Mouse (Mus musculus) cerebellum, postnatal 4 days (tissue): ENCODE data around the gene Gm20517.

Source experiments
- DNase-seq, 2 experiments: peaks; one replicate each; pipeline ENCODE4 v3.0.0; 2022; ENCODE audit warnings: low spot score in 2 of 2, mixed read lengths in 1 of 2

Gm20517 gene

DNA sequence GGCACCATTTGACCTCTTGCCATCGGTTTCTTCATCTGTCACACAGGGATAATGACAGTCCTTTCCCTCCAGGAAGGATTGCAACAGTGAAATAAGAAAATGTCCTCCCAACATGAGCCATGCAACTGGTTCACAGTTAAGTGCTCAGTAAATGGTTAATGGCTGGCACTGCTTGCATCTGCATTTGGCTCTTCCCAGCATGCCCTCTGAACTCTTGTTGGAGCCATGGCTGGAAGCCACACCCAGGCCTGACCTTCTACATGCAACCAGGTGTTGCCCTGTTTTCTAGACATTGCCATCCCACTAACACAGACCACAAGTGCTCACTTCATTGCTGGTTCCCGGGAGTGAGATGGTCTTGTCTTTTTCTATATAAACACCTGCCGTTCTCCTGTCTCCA is 96.6 kb downstream of the Gm20517 start:
- no peak for DNase-seq

GRCm38 (mm10) chr17:47708972-47709371 is 97.6 kb downstream of the Gm20517 start:
- no peak for DNase-seq

DNA sequence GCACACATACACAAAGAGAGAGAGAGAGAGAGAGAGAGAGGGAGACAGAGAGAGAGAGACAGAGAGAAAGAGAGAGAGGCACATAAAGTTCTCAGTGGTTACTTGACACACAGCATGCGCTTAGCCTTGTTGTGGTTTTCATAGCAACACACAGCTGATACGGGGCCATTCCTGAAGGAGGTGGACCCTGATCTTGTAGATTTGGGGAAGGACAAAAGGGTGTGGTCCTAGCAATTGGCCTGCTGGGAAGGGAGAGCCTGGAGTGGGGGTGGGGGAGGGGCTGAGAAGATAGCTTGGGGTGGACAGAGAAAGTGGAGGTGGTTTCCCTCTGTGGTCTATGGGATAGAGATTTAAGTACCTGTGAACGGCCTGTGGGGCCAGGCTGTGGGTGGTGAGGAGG is 98.6 kb downstream of the Gm20517 start:
- no peak for DNase-seq

GRCm38 (mm10) chr17:47711883-47712282 is 100.5 kb downstream of the Gm20517 start:
- DNase-seq: no peak

DNA sequence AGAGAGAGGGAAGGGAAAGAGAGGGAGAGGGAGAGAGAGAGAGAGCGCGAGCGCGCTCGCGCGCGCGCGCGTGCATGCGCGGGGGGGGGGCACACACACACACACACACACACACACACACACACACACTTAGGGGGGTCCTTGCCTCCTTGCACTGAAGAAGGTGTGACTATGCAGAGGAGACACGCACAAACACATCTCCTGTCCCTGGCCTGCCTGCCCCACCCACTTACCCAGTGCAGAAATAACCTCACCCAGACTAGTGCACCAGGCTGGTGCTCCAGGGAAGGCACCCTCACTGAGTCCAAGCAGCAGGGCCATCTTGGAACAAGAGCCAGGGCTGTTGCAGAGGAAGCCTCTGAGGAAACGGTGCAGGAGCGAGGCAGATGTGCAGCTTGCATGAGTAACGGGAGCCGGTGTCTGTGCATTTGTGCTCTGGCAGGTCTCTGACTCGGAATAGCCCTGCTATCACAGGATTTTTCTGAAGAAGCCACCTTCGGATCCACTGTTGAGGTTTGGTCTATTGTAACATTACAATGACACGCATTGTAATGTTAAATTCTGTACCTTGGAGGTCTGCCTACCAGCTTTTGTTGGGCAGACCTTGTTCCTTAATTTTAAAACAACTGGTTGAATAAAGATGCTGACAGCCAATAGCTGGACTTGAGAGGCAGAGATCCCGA is 101.6 kb downstream of the Gm20517 start:
- DNase-seq: no peak

GRCm38 (mm10) chr17:47715037-47715436 is 103.6 kb downstream of the Gm20517 start:
- no peak for DNase-seq

DNA sequence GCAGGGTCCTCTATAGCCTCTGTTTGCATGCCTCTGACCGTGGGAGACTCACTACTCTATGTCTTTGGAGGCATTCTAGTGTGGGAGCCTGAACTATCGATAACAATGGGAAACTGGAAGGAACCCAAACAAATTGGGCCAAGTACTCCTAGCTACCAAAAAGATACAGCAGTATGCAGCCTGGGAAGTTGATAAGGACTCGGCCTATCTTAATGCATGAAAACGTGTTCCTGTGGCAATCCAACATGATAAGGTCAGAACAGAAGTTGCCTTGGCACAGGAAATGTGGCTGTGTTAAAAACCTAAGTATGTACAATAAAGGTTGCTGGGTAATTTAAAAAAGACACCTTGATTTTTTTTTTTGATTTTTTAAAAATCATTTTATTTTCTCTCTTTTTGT is 109.8 kb downstream of the Gm20517 start:
- DNase-seq: no peak

- DNase-seq: no peak
Measured at GRCm38 (mm10) chr17:47726566-47726965, 115.2 kb downstream of the Gm20517 start, which contains the start of gene Pgc. Gene Pgc, plus strand, starts transcription at chr17:47726842.

- DNase-seq: no peak
Measured at GRCm38 (mm10) chr17:47730633-47731575, 119.5 kb downstream of the Gm20517 start.
